Mouse (Mus musculus) neural tube, embryonic 14.5 days (tissue): Measurements from ENCODE around the gene Resp18. TPM values are rescaled to one million over a fixed set of nuclear protein-coding genes. Genes with fewer than 3 reads are reported as not detected.

ENCODE experiments used
- polyA plus RNA-seq: library from polyadenylated mRNA; unstranded; fragments of >200 nt; fragmentation: Nextera tagmentation; extraction: Ambion mirVana; gene quantifications from 2 replicates; pipeline ENCODE4 v1.2.1, GENCODE M21; 2014

The Resp18 gene
- polyA plus RNA-seq, 1 experiment from 2014 or later: 254 TPM

Other genes starting within 250 kb of the Resp18 start
- gene Nhej1, start 153.2 kb downstream of the Resp18 start, polyA plus RNA-seq: 6.1 and 7.4 TPM in 2 replicates
- 0.39 TPM in 1 of 2 replicates, not detected in the other for gene Slc23a3, start 144.5 kb downstream of the Resp18 start, polyA plus RNA-seq
- gene Cnppd1, start 135.7 kb downstream of the Resp18 start, polyA plus RNA-seq: 44.4 and 47.6 TPM in 2 replicates
- gene Retreg2, start 135.6 kb downstream of the Resp18 start, polyA plus RNA-seq: 146 and 152 TPM in 2 replicates
- 33.1 and 36.5 TPM in 2 replicates for gene Zfand2b, start 109.8 kb downstream of the Resp18 start, polyA plus RNA-seq
- 38.3 and 49.1 TPM in 2 replicates for gene Abcb6, start 98.0 kb downstream of the Resp18 start, polyA plus RNA-seq
- gene Ankzf1, start 86.3 kb downstream of the Resp18 start, polyA plus RNA-seq: 20.0 and 20.2 TPM in 2 replicates
- gene Atg9a, start 86.2 kb downstream of the Resp18 start, polyA plus RNA-seq: 50.5 and 51.3 TPM in 2 replicates
- gene Glb1l, start 67.6 kb downstream of the Resp18 start, polyA plus RNA-seq: 15.6 and 17.3 TPM in 2 replicates
- gene Stk16, start 67.6 kb downstream of the Resp18 start, polyA plus RNA-seq: 125 and 129 TPM in 2 replicates
- gene Tuba4a, start 58.5 kb downstream of the Resp18 start, polyA plus RNA-seq: 13.9 and 20.6 TPM in 2 replicates
- not detected in 2 replicates for gene A630095N17Rik, start 46.3 kb downstream of the Resp18 start, polyA plus RNA-seq
- 35.9 and 36.9 TPM in 2 replicates for gene Dnajb2, start 42.0 kb downstream of the Resp18 start, polyA plus RNA-seq
- 25.4 and 27.4 TPM in 2 replicates for gene Ptprn, start 13.9 kb downstream of the Resp18 start, polyA plus RNA-seq
- gene Dnpep, start 39.6 kb upstream of the Resp18 start, polyA plus RNA-seq: 139 and 145 TPM in 2 replicates
- 1.1 TPM in 2 replicates for gene Des, start 81.9 kb upstream of the Resp18 start, polyA plus RNA-seq
- 19.5 and 20.8 TPM in 2 replicates for gene Speg, start 96.9 kb upstream of the Resp18 start, polyA plus RNA-seq
- gene Gmppa, start 157.5 kb upstream of the Resp18 start, polyA plus RNA-seq: 58.6 and 64.5 TPM in 2 replicates
- gene Asic4, start 172.0 kb upstream of the Resp18 start, polyA plus RNA-seq: 4.7 and 6.9 TPM in 2 replicates
- 44.7 and 45.4 TPM in 2 replicates for gene Chpf, start 200.9 kb upstream of the Resp18 start, polyA plus RNA-seq
- gene Tmem198, start 201.1 kb upstream of the Resp18 start, polyA plus RNA-seq: 34.0 and 38.3 TPM in 2 replicates
- gene Obsl1, start 228.0 kb upstream of the Resp18 start, polyA plus RNA-seq: 18.7 and 21.4 TPM in 2 replicates
- 8.2 and 12.3 TPM in 2 replicates for gene Inha, start 228.7 kb upstream of the Resp18 start, polyA plus RNA-seq
- 16.1 and 18.0 TPM in 2 replicates for gene Stk11ip, start 243.1 kb upstream of the Resp18 start, polyA plus RNA-seq